Mouse (Mus musculus) liver, embryonic 14.5 days (tissue): ENCODE data around the gene Rgs9bp. TPM values are rescaled to one million over a fixed set of nuclear protein-coding genes. Genes with fewer than 3 reads are reported as not detected.
"Not testable (repeated sequence)": the region's sequence is repeated elsewhere in the genome, so short reads cannot be mapped to it uniquely, and the experiment has no call there.

Experiments
- ATAC-seq: fragments of 200-750 bp; cut with Nextera tagmentation; 2 replicates; pipeline ENCODE4 v1.8.0; 2017; ENCODE audit warnings: moderate number of reproducible peaks, mild to moderate bottlenecking, moderate library complexity; ENCODE audit not compliant: insufficient read depth
- DNase-seq, 3 experiments: peaks; one replicate each; pipeline ENCODE4 v3.0.0-alpha.2; 2012 to 2013; ENCODE audit warnings: low read depth in 3 of 3, low spot score in 3 of 3
- H3K27ac ChIP-seq: fragments of 300-500 bp; sonication (generic); 2 replicates; pipeline ENCODE4 v1.5.1; 2014; ENCODE audit warnings: moderate library complexity, mild to moderate bottlenecking, control low read depth, inconsistent platforms
- H3K27me3 ChIP-seq: fragments of 300-500 bp; sonication (generic); 2 replicates; pipeline ENCODE4 v1.6.1; 2014; ENCODE audit warnings: mild to moderate bottlenecking, low read length, moderate library complexity; ENCODE audit not compliant: control insufficient read depth, insufficient read depth
- H3K36me3 ChIP-seq: fragments of 300-500 bp; sonication (generic); replicated peaks from 2 replicates; pipeline ENCODE4 v1.6.1; 2014; ENCODE audit warnings: low read depth; ENCODE audit not compliant: control insufficient read depth, insufficient read depth
- H3K4me1 ChIP-seq, 2 experiments: fragments of 200-500 bp in 1 of 2; fragments of 300-500 bp in 1 of 2; sonication (generic) in 1 of 2; replicated peaks; 2 replicates each; pipeline ENCODE4 v1.6.1; 2012 to 2014; ENCODE audit warnings: antibody characterized with exemption in 1 of 2, inconsistent platforms in 1 of 2, low read length in 1 of 2; ENCODE audit not compliant: control insufficient read depth in 2 of 2, insufficient read depth in 2 of 2
- H3K4me2 ChIP-seq: fragments of 300-500 bp; sonication (generic); 2 replicates; pipeline ENCODE4 v1.6.1; 2014; ENCODE audit warnings: low read depth, mild to moderate bottlenecking, control low read depth, moderate library complexity
- H3K4me3 ChIP-seq, 2 experiments: fragments of 200-500 bp in 1 of 2; fragments of 300-500 bp in 1 of 2; sonication (generic) in 1 of 2; 2 replicates each; pipeline ENCODE4 v1.5.1; 2012 to 2014; ENCODE audit warnings: low read depth in 2 of 2, low read length in 2 of 2, mild to moderate bottlenecking in 2 of 2, control low read depth in 1 of 2, inconsistent platforms in 1 of 2, moderate library complexity in 1 of 2; ENCODE audit not compliant: insufficient read depth in 1 of 2
- H3K9ac ChIP-seq: fragments of 300-500 bp; sonication (generic); replicated peaks from 2 replicates; pipeline ENCODE4 v1.6.1; 2014; ENCODE audit warnings: mild to moderate bottlenecking, control low read depth, moderate library complexity
- H3K9me3 ChIP-seq: fragments of 300-500 bp; sonication (generic); 2 replicates; pipeline ENCODE4 v1.6.1; 2016; ENCODE audit warnings: low read length, mixed read lengths; ENCODE audit not compliant: control insufficient read depth
- CTCF ChIP-seq: IDR thresholded peaks from 2 replicates; pipeline ENCODE4 v1.5.1; 2016; ENCODE audit warnings: antibody characterized with exemption, low read depth, control low read depth
- EP300 ChIP-seq: IDR thresholded peaks from 2 replicates; pipeline ENCODE4 v1.6.1; 2016; ENCODE audit warnings: antibody characterized with exemption, low read depth
- WGBS: fragments of 180-500 bp; shearing (Covaris S2); extraction: QIAGEN DNeasy Blood & Tissue Kit; methylation state at CpG from one replicate; pipeline ENCODE4 v1.1.7; 2014; ENCODE audit not compliant: insufficient replicate concordance; 5-methylcytosine and 5-hydroxymethylcytosine counted together
- polyA plus RNA-seq, 2 experiments: library from polyadenylated mRNA; depleted of rRNA in 1 of 2; stranded (reverse) in 1 of 2; unstranded in 1 of 2; fragments of >200 nt; fragmentation: Nextera tagmentation in 1 of 2; extraction: Ambion mirVana in 1 of 2; gene quantifications; 2 replicates each; pipeline versions ENCODE4 v1.2.1 to v1.2.3; 2012 to 2014

The Rgs9bp gene
- polyA plus RNA-seq, 2 experiments: 0.05 to 0.11 TPM

- ATAC-seq (peak; percentile 59), DNase-seq (no peak)
- TF ChIP-seq CTCF (peak; percentile 95), EP300 (no peak)
These were observed 39.5 kb downstream of the Rgs9bp start for GRCm38 (mm10) chr7:35545881-35546280.

GRCm38 (mm10) chr7:35537562-35537961 lies 47.8 kb downstream of the Rgs9bp start, which contains the start of gene Tdrd12:
Gene Tdrd12, minus strand, starts transcription at chr7:35537745.
- no peak for DNase-seq
- no peak for ATAC-seq
- WGBS: 82% methylated on average over 17 of the region's 17 CpGs
- Histone ChIP-seq H3K27ac (no peak within 1 kb of the TSS), H3K27me3 (no peaks in the 10 kb centered on the region), H3K4me2 (no peak within 1 kb of the TSS), H3K4me1 (0 out of 4 replicates have a peak, but pooled peaks cover 0 to 2% of the 10 kb centered on the region in 2 experiments), H3K36me3 (no peaks in the 10 kb centered on the region), H3K9me3 (no peaks in the 10 kb centered on the region), H3K4me3 (no peak within 1 kb of the TSS), H3K9ac (no peak within 1 kb of the TSS)
- TF ChIP-seq CTCF (peak; percentile 71), EP300 (no peak)

More at GRCm38 (mm10) chr7:35545881-35546280, 39.5 kb downstream of the Rgs9bp start:
- H3K9me3 ChIP-seq: no peaks in the 10 kb centered on the region
- H3K27ac ChIP-seq: no peak overlapping the region
- H3K36me3 ChIP-seq: peaks cover 38% of the 10 kb centered on the region
- 26% methylated on average over 4 of the region's 4 CpGs for WGBS
- H3K4me2 ChIP-seq: no peak overlapping the region
- no peak overlapping the region for H3K4me3 ChIP-seq
- H3K4me1 ChIP-seq: no peaks in the 10 kb centered on the region; a peak in 1 of 4 replicates
- H3K27me3 ChIP-seq: no peaks in the 10 kb centered on the region
- no peak overlapping the region for H3K9ac ChIP-seq

GRCm38 (mm10) chr7:35535750-35536512 lies 49.5 kb downstream of the Rgs9bp start:
- ATAC-seq: no peak
- TF ChIP-seq EP300 (no peak), CTCF (no peak)
- H3K27me3 ChIP-seq: no peaks in the 10 kb centered on the region
- no peaks in the 10 kb centered on the region for H3K9me3 ChIP-seq
- no peaks in the 10 kb centered on the region for H3K36me3 ChIP-seq
- no peak overlapping the region for H3K4me2 ChIP-seq
- H3K4me3 ChIP-seq: no peak overlapping the region
- WGBS: 53% methylated on average over 12 of the region's 12 CpGs
- 0 out of 4 replicates have a peak, but pooled peaks cover 0 to 2% of the 10 kb centered on the region in 2 experiments for H3K4me1 ChIP-seq
- no peak for DNase-seq
- no peak overlapping the region for H3K9ac ChIP-seq
- H3K27ac ChIP-seq: no peak overlapping the region

GRCm38 (mm10) chr7:35530544-35530943 lies 54.8 kb downstream of the Rgs9bp start:
- not testable (repeated sequence) for H3K4me3 ChIP-seq, H3K4me2 ChIP-seq, H3K36me3 ChIP-seq, DNase-seq, H3K27me3 ChIP-seq, H3K9me3 ChIP-seq, ATAC-seq, H3K4me1 ChIP-seq, H3K9ac ChIP-seq, H3K27ac ChIP-seq
- WGBS: 63% methylated on average over 1 of the region's 1 CpGs

GRCm38 (mm10) chr7:35530026-35530425 lies 55.4 kb downstream of the Rgs9bp start:
- Histone ChIP-seq H3K27me3 (no peaks in the 10 kb centered on the region), H3K9ac (no peak overlapping the region), H3K9me3 (no peaks in the 10 kb centered on the region), H3K4me1 (no peaks in the 10 kb centered on the region), H3K36me3 (no peaks in the 10 kb centered on the region), H3K4me2 (no peak overlapping the region), H3K4me3 (no peak overlapping the region), H3K27ac (no peak overlapping the region)
- no peak for TF ChIP-seq EP300
- no peak for TF ChIP-seq CTCF
- DNase-seq (no peak), ATAC-seq (no peak)
- 60% methylated on average over 3 of the region's 3 CpGs for WGBS

Other genes with a start within 250 kb of the Rgs9bp start
- 6.6 and 8.1 TPM in 2 replicates for gene Faap24, start 188.7 kb downstream of the Rgs9bp start, polyA plus RNA-seq (2012; rRNA removed)
- gene Faap24, start 188.7 kb downstream of the Rgs9bp start, polyA plus RNA-seq (2014; fragmentation: Nextera tagmentation; extraction: Ambion mirVana): 19.1 and 19.9 TPM in 2 replicates
- gene Cep89, start 188.5 kb downstream of the Rgs9bp start, polyA plus RNA-seq (2012; rRNA removed): 6.2 and 11.6 TPM in 2 replicates
- 14.5 and 14.7 TPM in 2 replicates for gene Cep89, start 188.5 kb downstream of the Rgs9bp start, polyA plus RNA-seq (2014; fragmentation: Nextera tagmentation; extraction: Ambion mirVana)
- gene Slc7a9, start 136.8 kb downstream of the Rgs9bp start, polyA plus RNA-seq (2012; rRNA removed): 1.3 and 1.6 TPM in 2 replicates
- gene Slc7a9, start 136.8 kb downstream of the Rgs9bp start, polyA plus RNA-seq (2014; fragmentation: Nextera tagmentation; extraction: Ambion mirVana): 2.2 and 2.4 TPM in 2 replicates
- gene Tdrd12, start 47.8 kb downstream of the Rgs9bp start, polyA plus RNA-seq (2012; rRNA removed): 0.10 and 0.11 TPM in 2 replicates
- gene Tdrd12, start 47.8 kb downstream of the Rgs9bp start, polyA plus RNA-seq (2014; fragmentation: Nextera tagmentation; extraction: Ambion mirVana): not detected in 2 replicates
- 27.6 and 53.2 TPM in 2 replicates for gene Nudt19, start 29.3 kb downstream of the Rgs9bp start, polyA plus RNA-seq (2012; rRNA removed)
- 81.7 and 86.0 TPM in 2 replicates for gene Nudt19, start 29.3 kb downstream of the Rgs9bp start, polyA plus RNA-seq (2014; fragmentation: Nextera tagmentation; extraction: Ambion mirVana)
- 11.6 and 13.5 TPM in 2 replicates for gene Ankrd27, start 662 bp upstream of the Rgs9bp start, polyA plus RNA-seq (2012; rRNA removed)
- gene Ankrd27, start 662 bp upstream of the Rgs9bp start, polyA plus RNA-seq (2014; fragmentation: Nextera tagmentation; extraction: Ambion mirVana): 20.9 and 22.8 TPM in 2 replicates
- 30.5 and 85.7 TPM in 2 replicates for gene Pdcd5, start 61.9 kb upstream of the Rgs9bp start, polyA plus RNA-seq (2012; rRNA removed)
- 151 and 161 TPM in 2 replicates for gene Pdcd5, start 61.9 kb upstream of the Rgs9bp start, polyA plus RNA-seq (2014; fragmentation: Nextera tagmentation; extraction: Ambion mirVana)
- gene Dpy19l3, start 168.9 kb upstream of the Rgs9bp start, polyA plus RNA-seq (2012; rRNA removed): 1.3 and 2.1 TPM in 2 replicates
- gene Dpy19l3, start 168.9 kb upstream of the Rgs9bp start, polyA plus RNA-seq (2014; fragmentation: Nextera tagmentation; extraction: Ambion mirVana): 6.4 and 7.3 TPM in 2 replicates
- gene Zfp507, start 217.4 kb upstream of the Rgs9bp start, polyA plus RNA-seq (2012; rRNA removed): 2.8 and 3.9 TPM in 2 replicates
- 2.0 and 2.6 TPM in 2 replicates for gene Zfp507, start 217.4 kb upstream of the Rgs9bp start, polyA plus RNA-seq (2014; fragmentation: Nextera tagmentation; extraction: Ambion mirVana)